Mouse (Mus musculus) embryonic facial prominence, embryonic 11.5 days (tissue): Measurements from ENCODE around the gene Grhl3. TPM values are rescaled to one million over a fixed set of nuclear protein-coding genes. Genes with fewer than 3 reads are reported as not detected.

Experiments
- ATAC-seq: fragments of 200-750 bp; cut with Nextera tagmentation; replicated peaks from 2 replicates; pipeline ENCODE4 v1.8.0; 2017; ENCODE audit warnings: low read depth; ENCODE audit not compliant: insufficient number of reproducible peaks, low FRiP score, low TSS enrichment
- DNase-seq: peaks from one replicate; pipeline ENCODE4 v3.0.0-alpha.2; 2015; ENCODE audit warnings: low spot score
- H3K27ac ChIP-seq: fragments of 300-500 bp; sonication (generic); replicated peaks from 2 replicates; pipeline ENCODE4 v1.5.1; 2014; ENCODE audit warnings: mild to moderate bottlenecking, low read depth, low read length, control low read depth
- H3K27me3 ChIP-seq: fragments of 300-500 bp; sonication (generic); 2 replicates; pipeline ENCODE4 v1.6.1; 2014; ENCODE audit warnings: mild to moderate bottlenecking, low read length, moderate library complexity, mixed read lengths; ENCODE audit not compliant: control insufficient read depth, insufficient read depth
- H3K36me3 ChIP-seq: fragments of 300-500 bp; sonication (generic); replicated peaks from 2 replicates; pipeline ENCODE4 v1.6.1; 2014; ENCODE audit warnings: low read depth, mild to moderate bottlenecking, low read length, moderate library complexity, mixed read lengths; ENCODE audit not compliant: control insufficient read depth, insufficient read depth
- H3K4me1 ChIP-seq: fragments of 300-500 bp; sonication (generic); 2 replicates; pipeline ENCODE4 v1.6.1; 2014; ENCODE audit warnings: low read length, mixed read lengths; ENCODE audit not compliant: control insufficient read depth, insufficient read depth
- H3K4me2 ChIP-seq: fragments of 300-500 bp; sonication (generic); 2 replicates; pipeline ENCODE4 v1.6.1; 2014; ENCODE audit warnings: low read depth, mild to moderate bottlenecking, control low read depth, low read length, moderate library complexity
- H3K4me3 ChIP-seq: fragments of 300-500 bp; sonication (generic); 2 replicates; pipeline ENCODE4 v1.5.1; 2014; ENCODE audit warnings: low read depth, low read length, control low read depth
- H3K9ac ChIP-seq: fragments of 300-500 bp; sonication (generic); replicated peaks from 2 replicates; pipeline ENCODE4 v1.6.1; 2014; ENCODE audit warnings: mild to moderate bottlenecking, control low read depth, low read length
- H3K9me3 ChIP-seq: fragments of 300-500 bp; sonication (generic); replicated peaks from 2 replicates; pipeline ENCODE4 v1.6.1; 2016; ENCODE audit warnings: mild to moderate bottlenecking, low read length, inconsistent platforms, mixed read lengths; ENCODE audit not compliant: control insufficient read depth
- WGBS: fragments of 180-500 bp; shearing (Covaris S2); extraction: QIAGEN DNeasy Blood & Tissue Kit; methylation state at CpG from one replicate; pipeline ENCODE4 v1.1.7; 2014; 5-methylcytosine and 5-hydroxymethylcytosine counted together
- microRNA-seq: library from miRNA; unstranded; fragments of <30 nt; microRNA quantifications from one replicate; pipeline ENCODE4, GENCODE M21; 2016; ENCODE audit warnings: borderline number of aligned reads
- polyA plus RNA-seq: library from polyadenylated mRNA; unstranded; fragments of >200 nt; fragmentation: Nextera tagmentation; extraction: Ambion mirVana; gene quantifications from 2 replicates; pipeline ENCODE4 v1.2.1, GENCODE M21; 2014

Gene Grhl3
- polyA plus RNA-seq, 1 experiment from 2014 or later, result 10.1 TPM

DNA sequence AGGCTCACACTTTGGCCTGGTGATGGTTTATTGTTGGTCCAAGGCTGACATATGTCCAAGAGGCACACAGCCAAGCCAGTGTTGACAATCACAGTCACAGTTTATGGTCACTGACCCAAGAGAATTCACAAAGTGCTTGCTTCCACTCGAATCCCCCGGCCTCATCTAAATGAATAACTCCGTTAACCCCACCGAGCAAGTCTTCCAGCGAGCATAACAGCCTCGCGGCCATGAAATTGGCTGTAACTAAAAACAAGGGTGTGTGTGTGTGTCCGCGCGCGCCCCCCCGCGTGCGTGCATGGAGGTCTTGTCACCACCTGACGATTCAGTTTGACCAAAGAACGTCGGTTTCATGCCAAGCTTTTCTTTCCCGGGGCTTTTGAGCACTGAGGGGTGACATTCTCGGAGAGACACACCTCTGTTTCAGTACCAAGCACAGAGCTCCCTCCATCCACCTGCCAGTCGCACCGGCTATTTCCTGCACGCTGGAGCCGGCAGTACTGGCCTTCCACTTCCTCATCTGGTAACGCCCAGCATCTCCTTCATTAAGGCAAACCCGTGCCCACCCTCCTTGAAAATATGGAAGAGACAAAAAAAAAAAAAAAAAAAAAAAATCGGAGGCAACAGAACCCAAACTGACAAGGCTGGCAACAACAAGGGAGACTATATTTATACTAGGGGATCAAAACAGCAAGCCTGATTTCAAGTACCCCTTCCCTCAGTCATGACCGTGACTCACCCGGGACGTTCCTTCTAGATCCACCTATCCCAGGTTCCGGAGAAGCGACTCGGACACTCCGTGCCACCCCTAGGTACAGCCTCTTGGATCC, 79.5 kb downstream of the Grhl3 start:
- peak; percentile 47 for DNase-seq
- H3K27ac ChIP-seq, result no peak overlapping the region
- H3K9me3 ChIP-seq, result no peaks in the 10 kb centered on the region
- ATAC-seq, result no peak
- H3K4me3 ChIP-seq, result peak overlapping the region; percentile 60
- H3K27me3 ChIP-seq, result no peaks in the 10 kb centered on the region
- no peaks in the 10 kb centered on the region for H3K4me1 ChIP-seq
- H3K4me2 ChIP-seq, result peak overlapping the region; percentile 95
- peak overlapping the region; percentile 18; the same call in 1 of the 2 replicates for H3K9ac ChIP-seq
- WGBS, result 2% methylated on average over 33 of the region's 33 CpGs
- H3K36me3 ChIP-seq, result no peaks in the 10 kb centered on the region

- no peak for ATAC-seq
- Histone ChIP-seq H3K27ac (no peak overlapping the region), H3K4me2 (no peak overlapping the region; the same call in 1 of the 2 replicates), H3K9me3 (no peaks in the 10 kb centered on the region), H3K4me3 (no peak overlapping the region), H3K27me3 (no peaks in the 10 kb centered on the region), H3K9ac (0 out of 2 replicates have a peak overlapping the region, but pooled peaks have one; percentile 18), H3K4me1 (no peaks in the 10 kb centered on the region), H3K36me3 (no peaks in the 10 kb centered on the region)
- DNase-seq, result no peak
- WGBS, result 62% methylated on average over 4 of the region's 4 CpGs
Observed at GRCm38 (mm10) chr4:135493271-135493670, 80.2 kb downstream of the Grhl3 start.

Small RNA genes lying within 50 kb of the gene (microRNA-seq; reads per million reads assigned to microRNA genes)
- not detected for gene Gm25317

Other genes starting within 250 kb of the Grhl3 start
- 245 and 269 TPM in 2 replicates for gene Srrm1, start 220.3 kb downstream of the Grhl3 start, polyA plus RNA-seq
- gene Ncmap, start 175.4 kb downstream of the Grhl3 start, polyA plus RNA-seq, result 0.72 and 1.3 TPM in 2 replicates
- gene Rcan3, start 139.8 kb downstream of the Grhl3 start, polyA plus RNA-seq, result 8.5 and 10.7 TPM in 2 replicates
- gene Stpg1, start 78.8 kb downstream of the Grhl3 start, polyA plus RNA-seq, result 0.08 and 0.32 TPM in 2 replicates
- gene Nipal3, start 78.6 kb downstream of the Grhl3 start, polyA plus RNA-seq, result 2.6 and 3.0 TPM in 2 replicates
- 0.59 and 0.70 TPM in 2 replicates for gene Ifnlr1, start 112.7 kb upstream of the Grhl3 start, polyA plus RNA-seq
- gene Il22ra1, start 154.5 kb upstream of the Grhl3 start, polyA plus RNA-seq, result not detected in 2 replicates
- 0.31 TPM in 1 of 2 replicates, not detected in the other for gene Myom3, start 186.1 kb upstream of the Grhl3 start, polyA plus RNA-seq